Mouse (Mus musculus): ENCODE data around the gene Gpr62.

DNA sequence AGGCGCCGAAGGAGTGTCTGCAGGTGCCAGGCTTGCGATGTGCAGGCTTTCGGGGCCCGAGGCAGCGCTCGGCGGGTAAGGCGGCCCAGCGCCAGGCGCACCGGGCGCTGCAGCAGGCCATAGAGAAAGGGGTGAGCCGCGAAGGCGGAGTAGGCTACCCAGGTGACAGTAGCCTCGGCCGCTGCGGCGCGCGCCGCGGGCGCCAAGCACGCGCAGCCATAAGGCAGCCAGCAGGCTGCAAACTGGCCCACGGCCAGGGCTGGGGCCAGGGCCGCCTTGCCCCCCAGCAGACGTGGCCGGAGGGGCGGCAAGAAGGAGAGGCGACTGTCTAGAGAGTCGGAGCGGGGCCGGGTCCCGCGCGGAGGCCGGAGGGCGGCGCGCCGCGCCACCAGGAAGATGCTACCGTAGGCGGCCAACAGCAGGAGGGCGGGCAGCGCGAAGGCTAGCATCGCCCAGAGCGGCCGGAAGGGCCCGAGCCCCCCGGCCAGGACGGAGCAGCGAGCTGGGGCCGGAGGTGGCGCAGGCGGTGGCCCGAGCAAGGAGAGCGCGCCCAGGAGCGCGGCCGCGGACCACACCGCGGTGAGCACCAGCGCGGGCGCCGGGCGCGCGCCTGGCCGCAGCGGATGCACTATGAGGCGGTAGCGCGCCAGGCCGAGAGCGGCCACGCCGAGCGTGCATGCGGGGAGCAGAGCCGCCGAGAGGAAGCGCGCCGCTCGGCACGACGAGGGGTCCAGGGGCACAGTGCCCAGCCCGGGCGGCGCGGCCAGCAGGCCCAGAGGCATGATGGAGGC, 792 bp downstream of the Gpr62 start:
- no peak; the same call in 1 of the 2 replicates for TF ChIP-seq CTCF (IDR thresholded peaks at IDR 0.05; ENCODE audit: low read depth)
- no peak for TF ChIP-seq EP300 (optimal IDR thresholded peaks at IDR 0.05)

Measured in stomach, postnatal 0 days (tissue).